Mouse (Mus musculus) olfactory bulb, adult 2 months (tissue): ENCODE data around the gene Usp43.

Experiments
- CTCF ChIP-seq: fragments of 200-500 bp; IDR thresholded peaks from 2 replicates; pipeline ENCODE4 v1.5.1; 2012; ENCODE audit warnings: low read depth, mild to moderate bottlenecking, low read length, moderate library complexity; ENCODE audit not compliant: insufficient read depth
- POLR2A ChIP-seq: fragments of 200-500 bp; IDR thresholded peaks from 2 replicates; pipeline ENCODE4 v1.6.1; 2012; ENCODE audit warnings: mild to moderate bottlenecking, low read depth, low read length, moderate library complexity; ENCODE audit not compliant: insufficient read depth

- no peak for TF ChIP-seq CTCF
- TF ChIP-seq POLR2A = no peak
These were observed 56.9 kb downstream of the Usp43 start for GRCm38 (mm10) chr11:67865100-67865499.
